Mouse (Mus musculus): Measurements from ENCODE around the gene Bckdk. TPM values are rescaled to one million over a fixed set of nuclear protein-coding genes. Genes with fewer than 3 reads are reported as not detected.

Gene Bckdk
- 80.5 and 87.0 TPM in 2 replicates for polyA plus RNA-seq (2015; fragmentation: Nextera tagmentation; extraction: Ambion mirVana)

- DNase-seq (ENCODE audit: low spot score), result peak; percentile 74
Measured at GRCm38 (mm10) chr7:127903971-127904796, at the start of gene Bckdk. Bckdk (plus strand) TSS chr7:127904082.

GRCm38 (mm10) chr7:127858258-127858657 lies 45.6 kb upstream of the Bckdk start:
- no peak for DNase-seq (ENCODE audit: low spot score)

GRCm38 (mm10) chr7:127866434-127866833 lies 37.4 kb upstream of the Bckdk start:
- no peak for DNase-seq (ENCODE audit: low spot score)

- DNase-seq (ENCODE audit: low spot score), result no peak
Measured at GRCm38 (mm10) chr7:127867641-127868040, 36.2 kb upstream of the Bckdk start.

- no peak for DNase-seq (ENCODE audit: low spot score)
Measured at GRCm38 (mm10) chr7:127869149-127869810, 34.6 kb upstream of the Bckdk start.

GRCm38 (mm10) chr7:127870136-127870821 lies 33.6 kb upstream of the Bckdk start:
- no peak for DNase-seq (ENCODE audit: low spot score)

- DNase-seq (ENCODE audit: low spot score), result no peak
Measured at GRCm38 (mm10) chr7:127874812-127875626, 28.9 kb upstream of the Bckdk start.

GRCm38 (mm10) chr7:127875627-127876001 lies 28.3 kb upstream of the Bckdk start:
- DNase-seq (ENCODE audit: low spot score), result peak; percentile 90

- DNase-seq (ENCODE audit: low spot score), result peak; percentile 84
Measured at GRCm38 (mm10) chr7:127876041-127876466, 27.8 kb upstream of the Bckdk start, which contains the start of gene Zfp646. Zfp646 (plus strand) TSS chr7:127876221.

GRCm38 (mm10) chr7:127876467-127877348 lies 27.2 kb upstream of the Bckdk start, which contains the start of gene Zfp668:
Zfp668 (minus strand) TSS chr7:127876828.
- peak; percentile 91 for DNase-seq (ENCODE audit: low spot score)

GRCm38 (mm10) chr7:127879301-127879700 lies 24.6 kb upstream of the Bckdk start:
- no peak for DNase-seq (ENCODE audit: low spot score)

GRCm38 (mm10) chr7:127880431-127880830 lies 23.5 kb upstream of the Bckdk start:
- DNase-seq (ENCODE audit: low spot score), result no peak

- no peak for DNase-seq (ENCODE audit: low spot score)
Measured at GRCm38 (mm10) chr7:127885951-127886350, 17.9 kb upstream of the Bckdk start.

GRCm38 (mm10) chr7:127886551-127886950 lies 17.3 kb upstream of the Bckdk start:
- DNase-seq (ENCODE audit: low spot score), result no peak

- DNase-seq (ENCODE audit: low spot score), result no peak
Measured at GRCm38 (mm10) chr7:127887191-127887590, 16.7 kb upstream of the Bckdk start.

- DNase-seq (ENCODE audit: low spot score), result no peak
Measured at GRCm38 (mm10) chr7:127887781-127888180, 16.1 kb upstream of the Bckdk start.

- no peak for DNase-seq (ENCODE audit: low spot score)
Measured at GRCm38 (mm10) chr7:127888821-127889220, 15.1 kb upstream of the Bckdk start.

- no peak for DNase-seq (ENCODE audit: low spot score)
Measured at GRCm38 (mm10) chr7:127890798-127891197, 13.1 kb upstream of the Bckdk start, which contains the start of gene Prss53. Prss53 (minus strand) TSS chr7:127890970.

- no peak for DNase-seq (ENCODE audit: low spot score)
Measured at GRCm38 (mm10) chr7:127894480-127894879, 9.4 kb upstream of the Bckdk start.

- DNase-seq (ENCODE audit: low spot score), result peak; percentile 86
Measured at GRCm38 (mm10) chr7:127895442-127895841, 8.4 kb upstream of the Bckdk start, which contains the start of the genes Gm21974 and Vkorc1. Gm21974 (minus strand) TSS chr7:127895454. Vkorc1 (minus strand) TSS chr7:127895617.
